Mouse (Mus musculus) liver, embryonic 16.5 days (tissue): ENCODE results near the gene Olfr1109. TPM values are rescaled to one million over a fixed set of nuclear protein-coding genes. Genes with fewer than 3 reads are reported as not detected.

Source experiments
- ATAC-seq: fragments of 200-750 bp; cut with Nextera tagmentation; 2 replicates; pipeline ENCODE4 v1.8.0; 2017; ENCODE audit warnings: low read depth, mild to moderate bottlenecking, moderate number of reproducible peaks, moderate library complexity
- H3K27ac ChIP-seq: fragments of 300-500 bp; sonication (generic); 2 replicates; pipeline ENCODE4 v1.5.1; 2014; ENCODE audit warnings: mild to moderate bottlenecking, low read length
- H3K27me3 ChIP-seq: fragments of 300-500 bp; sonication (generic); 2 replicates; pipeline ENCODE4 v1.6.1; 2014; ENCODE audit warnings: low read depth, low read length, mixed read lengths; ENCODE audit not compliant: control insufficient read depth, insufficient read depth
- H3K36me3 ChIP-seq: fragments of 300-500 bp; sonication (generic); 2 replicates; pipeline ENCODE4 v1.6.1; 2014; ENCODE audit warnings: mild to moderate bottlenecking; ENCODE audit not compliant: control insufficient read depth, insufficient read depth
- H3K4me1 ChIP-seq: fragments of 300-500 bp; sonication (generic); 2 replicates; pipeline ENCODE4 v1.6.1; 2014; ENCODE audit warnings: low read depth, low read length, mixed read lengths; ENCODE audit not compliant: control insufficient read depth
- H3K4me2 ChIP-seq: fragments of 300-500 bp; sonication (generic); 2 replicates; pipeline ENCODE4 v1.6.1; 2014; ENCODE audit warnings: low read depth, low read length, mixed read lengths
- H3K4me3 ChIP-seq: fragments of 300-500 bp; sonication (generic); 2 replicates; pipeline ENCODE4 v1.5.1; 2014; ENCODE audit warnings: low read depth, mild to moderate bottlenecking, low read length
- H3K9ac ChIP-seq: fragments of 300-500 bp; sonication (generic); 2 replicates; pipeline ENCODE4 v1.6.1; 2014; ENCODE audit warnings: low read depth, low read length
- H3K9me3 ChIP-seq: fragments of 300-500 bp; sonication (generic); replicated peaks from 2 replicates; pipeline ENCODE4 v1.6.1; 2016; ENCODE audit warnings: low read length; ENCODE audit not compliant: control insufficient read depth
- WGBS: fragments of 180-500 bp; shearing (Covaris S2); extraction: QIAGEN DNeasy Blood & Tissue Kit; methylation state at CpG from one replicate; pipeline ENCODE4 v1.1.7; 2014; ENCODE audit not compliant: insufficient replicate concordance; 5-methylcytosine and 5-hydroxymethylcytosine counted together
- polyA plus RNA-seq: library from polyadenylated mRNA; unstranded; fragments of >200 nt; fragmentation: Nextera tagmentation; extraction: Ambion mirVana; gene quantifications from 2 replicates; pipeline ENCODE4 v1.2.1, GENCODE M21; 2015

Olfr1109 gene
- not detected in 2 replicates for polyA plus RNA-seq

GRCm38 (mm10) chr2:87095908-87096307 lies at the start of gene Olfr1109:
Gene Olfr1109 (minus strand): TSS chr2:87096008.
- no peak within 1 kb of the TSS for H3K4me3 ChIP-seq
- no peaks in the 10 kb centered on the region for H3K9me3 ChIP-seq
- H3K27me3 ChIP-seq, result no peaks in the 10 kb centered on the region
- H3K4me2 ChIP-seq, result no peak within 1 kb of the TSS
- no peak within 1 kb of the TSS for H3K27ac ChIP-seq
- H3K4me1 ChIP-seq, result no peaks in the 10 kb centered on the region
- no peaks in the 10 kb centered on the region for H3K36me3 ChIP-seq
- no peak within 1 kb of the TSS for H3K9ac ChIP-seq
- no peak for ATAC-seq
- 57% methylated on average over 1 of the region's 1 CpGs for WGBS

GRCm38 (mm10) chr2:87140200-87140599 lies 44.4 kb upstream of the Olfr1109 start, which contains the start of gene Olfr1110:
Gene Olfr1110 (minus strand): TSS chr2:87140300.
- H3K4me2 ChIP-seq, result no peak within 1 kb of the TSS
- no peaks in the 10 kb centered on the region for H3K27me3 ChIP-seq
- ATAC-seq, result no peak
- H3K27ac ChIP-seq, result no peak within 1 kb of the TSS
- H3K36me3 ChIP-seq, result no peaks in the 10 kb centered on the region
- no peaks in the 10 kb centered on the region for H3K4me1 ChIP-seq
- no peak within 1 kb of the TSS for H3K4me3 ChIP-seq
- 49% methylated on average over 1 of the region's 1 CpGs for WGBS
- no peak within 1 kb of the TSS for H3K9ac ChIP-seq
- no peaks in the 10 kb centered on the region for H3K9me3 ChIP-seq

- ATAC-seq, result no peak
- Histone ChIP-seq H3K4me2 (no peak within 1 kb of the TSS), H3K4me3 (no peak within 1 kb of the TSS), H3K27ac (no peak within 1 kb of the TSS), H3K36me3 (no peaks in the 10 kb centered on the region), H3K4me1 (no peaks in the 10 kb centered on the region), H3K9me3 (no peaks in the 10 kb centered on the region), H3K9ac (no peak within 1 kb of the TSS), H3K27me3 (no peaks in the 10 kb centered on the region)
Measured at GRCm38 (mm10) chr2:87114467-87114866, 18.7 kb upstream of the Olfr1109 start, which contains the start of gene Olfr259. Gene Olfr259 (minus strand): TSS chr2:87114567.

GRCm38 (mm10) chr2:87075717-87076116 lies 20.1 kb downstream of the Olfr1109 start, which contains the start of gene Olfr1107:
Gene Olfr1107 (minus strand): TSS chr2:87075817.
- H3K9ac ChIP-seq, result no peak within 1 kb of the TSS
- H3K4me3 ChIP-seq, result no peak within 1 kb of the TSS
- 58% methylated on average over 1 of the region's 1 CpGs for WGBS
- no peaks in the 10 kb centered on the region for H3K9me3 ChIP-seq
- ATAC-seq, result no peak
- no peak within 1 kb of the TSS for H3K4me2 ChIP-seq
- H3K27me3 ChIP-seq, result no peaks in the 10 kb centered on the region
- H3K27ac ChIP-seq, result no peak within 1 kb of the TSS
- H3K36me3 ChIP-seq, result no peaks in the 10 kb centered on the region
- H3K4me1 ChIP-seq, result no peaks in the 10 kb centered on the region

GRCm38 (mm10) chr2:87052173-87052572 lies 43.6 kb downstream of the Olfr1109 start, which contains the start of gene Olfr1106:
Gene Olfr1106 (minus strand): TSS chr2:87052273.
- Histone ChIP-seq H3K4me3 (no peak within 1 kb of the TSS), H3K4me1 (no peaks in the 10 kb centered on the region), H3K27ac (no peak within 1 kb of the TSS), H3K36me3 (no peaks in the 10 kb centered on the region), H3K4me2 (no peak within 1 kb of the TSS), H3K9me3 (no peaks in the 10 kb centered on the region), H3K9ac (no peak within 1 kb of the TSS), H3K27me3 (no peaks in the 10 kb centered on the region)
- 55% methylated on average over 1 of the region's 1 CpGs for WGBS
- no peak for ATAC-seq

Other genes with a start within 250 kb of the Olfr1109 start
- gene Olfr1095, start 244.3 kb downstream of the Olfr1109 start, polyA plus RNA-seq, result not detected in 2 replicates
- not detected in 2 replicates for gene Gm13723, start 221.2 kb downstream of the Olfr1109 start, polyA plus RNA-seq
- not detected in 2 replicates for gene Olfr1097, start 203.8 kb downstream of the Olfr1109 start, polyA plus RNA-seq
- not detected in 2 replicates for gene Olfr1098, start 171.5 kb downstream of the Olfr1109 start, polyA plus RNA-seq
- not detected in 2 replicates for gene Olfr1099, start 135.3 kb downstream of the Olfr1109 start, polyA plus RNA-seq
- gene Olfr1100, start 116.1 kb downstream of the Olfr1109 start, polyA plus RNA-seq, result not detected in 2 replicates
- gene Olfr1101, start 104.8 kb downstream of the Olfr1109 start, polyA plus RNA-seq, result not detected in 2 replicates
- gene Olfr1102, start 97.6 kb downstream of the Olfr1109 start, polyA plus RNA-seq, result not detected in 2 replicates
- gene Olfr1104, start 68.9 kb downstream of the Olfr1109 start, polyA plus RNA-seq, result not detected in 2 replicates
- not detected in 2 replicates for gene Olfr1105, start 59.5 kb downstream of the Olfr1109 start, polyA plus RNA-seq
- gene Olfr1106, start 43.7 kb downstream of the Olfr1109 start, polyA plus RNA-seq, result not detected in 2 replicates
- gene Olfr1107, start 20.2 kb downstream of the Olfr1109 start, polyA plus RNA-seq, result not detected in 2 replicates
- gene Olfr259, start 18.6 kb upstream of the Olfr1109 start, polyA plus RNA-seq, result not detected in 2 replicates
- not detected in 2 replicates for gene Olfr1110, start 44.3 kb upstream of the Olfr1109 start, polyA plus RNA-seq
- not detected in 2 replicates for gene Olfr1111, start 56.6 kb upstream of the Olfr1109 start, polyA plus RNA-seq
- not detected in 2 replicates for gene Olfr1112, start 91.8 kb upstream of the Olfr1109 start, polyA plus RNA-seq
- gene Olfr1113, start 113.0 kb upstream of the Olfr1109 start, polyA plus RNA-seq, result not detected in 2 replicates
- gene Olfr1115, start 152.0 kb upstream of the Olfr1109 start, polyA plus RNA-seq, result not detected in 2 replicates
- not detected in 2 replicates for gene Olfr1116, start 171.5 kb upstream of the Olfr1109 start, polyA plus RNA-seq
- not detected in 2 replicates for gene Olfr1118, start 211.6 kb upstream of the Olfr1109 start, polyA plus RNA-seq